Mouse (Mus musculus) C2C12 (cell line): ENCODE results near the gene Gse1.

ENCODE experiments used
- CEBPB ChIP-seq: IDR thresholded peaks from one replicate; pipeline ENCODE4 v1.6.1; 2011; ENCODE audit warnings: low read depth, mild to moderate bottlenecking, control low read depth, moderate library complexity
- CTCF ChIP-seq: IDR thresholded peaks from one replicate; pipeline ENCODE4 v1.5.1; 2011; ENCODE audit not compliant: control insufficient read depth, insufficient read depth, insufficient read length
- FOSL1 ChIP-seq: IDR thresholded peaks from one replicate; pipeline ENCODE4 v1.8.0; 2011; ENCODE audit warnings: mild to moderate bottlenecking, low read length; ENCODE audit not compliant: poor library complexity, insufficient read depth, severe bottlenecking
- MAX ChIP-seq: IDR thresholded peaks from one replicate; pipeline ENCODE4 v1.6.1; 2011; ENCODE audit warnings: mild to moderate bottlenecking, control low read depth
- MYOD1 ChIP-seq: IDR thresholded peaks from one replicate; pipeline ENCODE4 v1.6.1; 2011; ENCODE audit warnings: low read depth; ENCODE audit not compliant: control insufficient read depth, insufficient read length
- MYOG ChIP-seq: IDR thresholded peaks from one replicate; pipeline ENCODE4 v1.6.1; 2011; ENCODE audit not compliant: control insufficient read depth, insufficient read length; ENCODE audit errors: extremely low read depth
- USF1 ChIP-seq: IDR thresholded peaks from one replicate; pipeline ENCODE4 v1.6.1; 2011; ENCODE audit warnings: low read depth, mild to moderate bottlenecking, control low read depth, moderate library complexity

GRCm38 (mm10) chr8:120551677-120551980 is 323.4 kb downstream of the Gse1 start:
- no peak for TF ChIP-seq CTCF
- TF ChIP-seq CEBPB = no peak
- no peak for TF ChIP-seq MYOG
- TF ChIP-seq USF1 = no peak
- no peak for TF ChIP-seq MAX
- TF ChIP-seq MYOD1 = no peak
- no peak for TF ChIP-seq FOSL1
